Mouse (Mus musculus) embryonic facial prominence, embryonic 13.5 days (tissue): ENCODE results near the gene Rpl6. TPM values are rescaled to one million over a fixed set of nuclear protein-coding genes. Genes with fewer than 3 reads are reported as not detected.

Experiments used
- ATAC-seq: fragments of 200-750 bp; cut with Nextera tagmentation; 2 replicates; pipeline ENCODE4 v1.8.0; 2017; ENCODE audit warnings: low read depth; ENCODE audit not compliant: insufficient number of reproducible peaks, insufficient read depth, low FRiP score, low TSS enrichment
- H3K27ac ChIP-seq: fragments of 300-500 bp; sonication (generic); 2 replicates; pipeline ENCODE4 v1.5.1; 2015; ENCODE audit warnings: moderate library complexity, mild to moderate bottlenecking, inconsistent platforms
- H3K27me3 ChIP-seq: fragments of 300-500 bp; sonication (generic); 2 replicates; pipeline ENCODE4 v1.6.1; 2015; ENCODE audit warnings: mild to moderate bottlenecking, inconsistent platforms
- H3K36me3 ChIP-seq: fragments of 300-500 bp; sonication (generic); 2 replicates; pipeline ENCODE4 v1.6.1; 2015; ENCODE audit warnings: mild to moderate bottlenecking, inconsistent platforms
- H3K4me1 ChIP-seq: fragments of 300-500 bp; sonication (generic); 2 replicates; pipeline ENCODE4 v1.6.1; 2015; ENCODE audit warnings: inconsistent platforms
- H3K4me2 ChIP-seq: fragments of 300-500 bp; sonication (generic); 2 replicates; pipeline ENCODE4 v1.6.1; 2015; ENCODE audit warnings: moderate library complexity, mild to moderate bottlenecking, inconsistent platforms
- H3K4me3 ChIP-seq: fragments of 300-500 bp; sonication (generic); 2 replicates; pipeline ENCODE4 v1.5.1; 2015; ENCODE audit warnings: mild to moderate bottlenecking, inconsistent platforms
- H3K9ac ChIP-seq: fragments of 300-500 bp; sonication (generic); 2 replicates; pipeline ENCODE4 v1.6.1; 2015; ENCODE audit warnings: mild to moderate bottlenecking, inconsistent platforms
- H3K9me3 ChIP-seq: fragments of 300-500 bp; sonication (generic); 2 replicates; pipeline ENCODE4 v1.6.1; 2016; ENCODE audit warnings: inconsistent platforms
- WGBS: fragments of 180-500 bp; shearing (Covaris S2); methylation state at CpG from one replicate; pipeline ENCODE4 v1.1.7; 2015; ENCODE audit warnings: mixed read lengths; 5-methylcytosine and 5-hydroxymethylcytosine counted together
- polyA plus RNA-seq: library from polyadenylated mRNA; unstranded; fragments of >200 nt; fragmentation: Nextera tagmentation; extraction: Ambion mirVana; gene quantifications from 2 replicates; pipeline ENCODE4 v1.2.1, GENCODE M21; 2015

Gene Rpl6
- polyA plus RNA-seq, 1 experiment from 2014 or later = 726 TPM

DNA sequence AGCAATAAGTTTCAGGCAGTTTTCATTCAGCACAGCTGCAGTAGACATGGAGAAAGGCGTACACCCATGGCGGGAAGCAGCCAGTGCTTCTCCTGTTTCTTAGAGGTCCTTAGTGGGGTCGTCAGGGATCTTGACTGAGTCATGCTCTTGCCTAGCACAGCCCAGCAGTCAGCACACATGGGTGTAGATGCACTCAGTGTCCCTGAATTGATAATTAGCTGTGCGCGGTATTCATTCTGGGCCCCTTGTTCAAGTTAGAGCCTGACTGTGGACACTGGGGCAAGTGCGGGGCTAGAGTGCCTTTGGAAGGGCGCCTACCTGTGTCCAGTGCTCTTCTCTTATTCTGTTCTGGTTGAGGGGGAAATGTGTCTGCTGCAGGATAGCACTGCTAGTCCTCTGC is 40.9 kb downstream of the Rpl6 start:
- Histone ChIP-seq H3K27ac (no peak overlapping the region), H3K4me2 (no peak overlapping the region), H3K4me3 (no peak overlapping the region), H3K27me3 (no peaks in the 10 kb centered on the region), H3K36me3 (no peaks in the 10 kb centered on the region), H3K4me1 (no peaks in the 10 kb centered on the region), H3K9me3 (no peaks in the 10 kb centered on the region), H3K9ac (no peak overlapping the region)
- 81% methylated on average over 7 of the region's 7 CpGs for WGBS
- ATAC-seq = no peak

DNA sequence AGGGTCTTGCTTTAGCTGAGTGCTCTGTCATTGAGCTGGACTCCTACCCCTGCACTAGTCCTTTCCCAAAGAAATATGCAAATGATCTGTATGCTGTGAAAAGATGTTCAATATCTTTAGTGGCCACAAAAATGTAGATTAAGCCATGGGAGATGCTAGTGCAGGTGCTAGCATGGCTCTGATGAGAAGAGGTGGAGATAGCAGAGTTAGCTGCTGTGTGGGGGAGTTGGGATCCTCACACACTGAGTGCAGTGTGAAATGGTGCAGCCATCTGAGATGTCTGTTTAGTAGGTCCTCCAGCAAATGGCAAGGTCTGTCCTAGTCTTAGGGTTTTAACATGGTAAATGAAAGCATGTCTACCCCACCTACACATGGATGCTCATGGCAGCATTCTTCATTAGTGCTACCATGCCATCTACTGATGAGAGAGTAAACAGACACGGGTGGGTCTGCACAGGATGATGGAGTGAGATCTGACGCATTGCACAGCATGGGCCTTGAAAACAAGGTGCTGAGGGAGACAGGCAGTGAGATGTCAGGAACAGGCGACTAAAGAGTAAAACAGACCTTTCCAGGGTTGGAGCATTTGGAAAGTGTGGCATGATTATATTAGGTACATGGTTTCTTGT is 44.6 kb downstream of the Rpl6 start:
- WGBS = 82% methylated on average over 3 of the region's 3 CpGs
- Histone ChIP-seq H3K27ac (no peak overlapping the region), H3K4me1 (no peaks in the 10 kb centered on the region), H3K4me2 (no peak overlapping the region), H3K4me3 (no peak overlapping the region), H3K27me3 (no peaks in the 10 kb centered on the region), H3K36me3 (peaks cover 2% of the 10 kb centered on the region), H3K9ac (no peak overlapping the region), H3K9me3 (no peaks in the 10 kb centered on the region)
- no peak for ATAC-seq

DNA sequence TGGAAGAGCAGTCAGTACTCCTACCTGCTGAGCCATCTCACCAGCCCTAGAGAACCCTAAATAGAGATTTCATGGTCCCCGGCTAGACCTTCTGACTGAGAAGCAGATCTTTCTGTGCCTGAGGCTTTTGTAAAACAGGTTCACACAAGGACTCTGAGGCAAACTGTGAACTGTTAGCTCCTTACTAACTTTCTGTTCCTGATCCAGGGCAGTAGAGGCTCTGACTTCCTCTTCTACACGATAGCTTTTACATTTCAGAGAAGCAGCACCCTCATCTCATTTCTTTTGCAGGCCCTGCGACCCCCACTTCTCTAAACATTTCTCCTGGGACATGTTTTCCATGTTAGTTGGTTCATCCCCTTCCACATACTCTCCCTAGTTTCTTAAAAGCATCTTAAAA is 45.4 kb downstream of the Rpl6 start:
- H3K4me1 ChIP-seq = no peaks in the 10 kb centered on the region
- H3K4me2 ChIP-seq = no peak overlapping the region
- WGBS = 83% methylated on average over 3 of the region's 3 CpGs
- no peaks in the 10 kb centered on the region for H3K9me3 ChIP-seq
- H3K27ac ChIP-seq = no peak overlapping the region
- H3K9ac ChIP-seq = no peak overlapping the region
- H3K4me3 ChIP-seq = no peak overlapping the region
- no peak for ATAC-seq
- peaks cover 8% of the 10 kb centered on the region for H3K36me3 ChIP-seq
- no peaks in the 10 kb centered on the region for H3K27me3 ChIP-seq

DNA sequence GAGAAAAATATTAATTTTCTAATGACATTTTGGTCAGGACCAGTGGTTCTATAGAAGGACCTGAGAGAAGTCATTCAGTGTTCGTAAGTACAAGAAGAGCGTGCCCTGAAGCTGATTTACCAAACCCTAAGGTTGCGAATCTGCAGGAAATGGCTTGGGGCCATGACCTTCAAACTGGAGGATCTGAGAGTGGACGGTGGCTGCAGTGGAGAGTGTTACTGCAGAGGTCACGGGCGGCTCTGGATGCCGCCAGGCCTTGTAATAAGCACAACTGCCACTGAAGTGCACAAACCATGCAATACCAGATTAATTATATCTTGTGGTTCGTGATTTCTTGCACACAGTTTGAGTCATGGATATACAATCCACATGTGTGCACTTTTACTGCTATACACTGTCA is 47.5 kb downstream of the Rpl6 start:
- H3K4me3 ChIP-seq = no peak overlapping the region
- no peaks in the 10 kb centered on the region for H3K27me3 ChIP-seq
- no peak for ATAC-seq
- no peak overlapping the region for H3K27ac ChIP-seq
- H3K9ac ChIP-seq = no peak overlapping the region
- H3K4me1 ChIP-seq = no peaks in the 10 kb centered on the region
- H3K36me3 ChIP-seq = peaks cover 25% of the 10 kb centered on the region
- H3K4me2 ChIP-seq = no peak overlapping the region
- 52% methylated on average over 8 of the region's 8 CpGs for WGBS
- no peaks in the 10 kb centered on the region for H3K9me3 ChIP-seq

DNA sequence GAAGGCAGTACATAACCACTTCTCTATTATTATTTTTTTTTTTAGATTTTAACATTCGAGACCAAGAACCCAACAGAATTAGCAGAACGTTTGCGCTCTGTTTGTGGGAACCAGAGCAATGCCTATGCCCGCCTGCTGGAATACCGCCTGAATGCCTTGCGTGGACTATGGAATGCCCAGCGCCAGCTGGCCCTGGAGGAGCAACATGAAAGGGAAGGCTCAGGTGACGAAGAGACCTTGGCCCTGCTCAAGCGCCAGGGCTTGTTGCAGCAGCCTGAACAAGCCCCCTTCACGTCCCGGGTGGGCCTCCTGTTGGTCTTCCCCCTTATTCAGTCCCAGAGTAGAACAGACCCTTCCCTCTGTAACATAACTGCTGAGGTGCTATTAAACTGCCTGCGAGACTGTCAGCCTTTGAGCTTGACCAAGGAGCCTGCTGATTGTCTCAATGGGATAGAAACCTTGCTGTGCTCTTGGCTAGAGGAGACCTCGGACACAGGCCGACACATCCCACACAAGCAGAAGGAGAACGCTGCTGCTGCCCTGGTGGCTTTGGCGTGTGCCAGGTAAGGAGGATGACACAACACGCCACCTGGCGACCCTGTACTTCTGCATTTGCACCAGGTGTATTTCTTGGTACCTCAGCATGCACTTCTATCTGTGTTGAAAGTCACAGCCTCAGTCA is 49.7 kb downstream of the Rpl6 start:
- H3K9me3 ChIP-seq = no peaks in the 10 kb centered on the region
- 88% methylated on average over 18 of the region's 18 CpGs for WGBS
- no peaks in the 10 kb centered on the region for H3K27me3 ChIP-seq
- H3K9ac ChIP-seq = no peak overlapping the region
- H3K27ac ChIP-seq = no peak overlapping the region
- no peak overlapping the region for H3K4me3 ChIP-seq
- H3K4me2 ChIP-seq = no peak overlapping the region
- peaks cover 34% of the 10 kb centered on the region for H3K36me3 ChIP-seq
- H3K4me1 ChIP-seq = no peaks in the 10 kb centered on the region
- ATAC-seq = no peak

DNA sequence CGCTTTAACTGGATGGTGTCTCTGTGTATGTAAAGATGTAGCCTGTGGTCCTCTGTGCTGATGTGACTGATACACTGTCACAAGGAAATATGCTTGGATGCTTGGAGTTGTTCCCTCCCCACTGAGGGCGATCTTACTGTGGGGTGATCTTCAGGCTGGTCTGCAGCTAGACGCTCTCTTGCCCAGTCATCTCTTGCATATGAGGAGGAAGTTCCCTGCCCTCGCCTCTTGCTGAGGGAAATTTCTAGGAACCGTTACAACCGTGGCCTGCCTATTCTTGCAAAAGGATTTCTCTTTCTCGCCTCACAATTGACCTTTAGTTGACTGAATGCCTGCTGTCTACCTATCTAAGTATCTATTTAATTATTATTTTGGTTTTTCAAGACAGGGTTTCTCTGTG is 50.7 kb downstream of the Rpl6 start:
- no peaks in the 10 kb centered on the region for H3K4me1 ChIP-seq
- ATAC-seq = no peak
- WGBS = 88% methylated on average over 7 of the region's 7 CpGs
- no peaks in the 10 kb centered on the region for H3K27me3 ChIP-seq
- no peak overlapping the region for H3K9ac ChIP-seq
- H3K27ac ChIP-seq = no peak overlapping the region
- no peak overlapping the region for H3K4me3 ChIP-seq
- H3K9me3 ChIP-seq = no peaks in the 10 kb centered on the region
- no peak overlapping the region for H3K4me2 ChIP-seq
- peaks cover 38% of the 10 kb centered on the region for H3K36me3 ChIP-seq

Other genes starting within 250 kb of the Rpl6 start
- 0.15 and 0.19 TPM in 2 replicates for gene Rph3a, start 194.4 kb upstream of the Rpl6 start, polyA plus RNA-seq
- gene Ptpn11, start 13.1 kb upstream of the Rpl6 start, polyA plus RNA-seq = 23.1 and 26.3 TPM in 2 replicates
- gene Hectd4, start 15.7 kb downstream of the Rpl6 start, polyA plus RNA-seq = 4.7 and 7.1 TPM in 2 replicates
- 74.6 and 80.7 TPM in 2 replicates for gene Trafd1, start 181.2 kb downstream of the Rpl6 start, polyA plus RNA-seq
- 39.2 and 40.8 TPM in 2 replicates for gene Naa25, start 193.5 kb downstream of the Rpl6 start, polyA plus RNA-seq
- gene Tmem116, start 247.4 kb downstream of the Rpl6 start, polyA plus RNA-seq = 1.3 TPM in 2 replicates
- 160 TPM in 2 replicates for gene Erp29, start 248.0 kb downstream of the Rpl6 start, polyA plus RNA-seq